Mouse (Mus musculus): ENCODE results near the gene Gas2. TPM values are rescaled to one million over a fixed set of nuclear protein-coding genes. Genes with fewer than 3 reads are reported as not detected.

Gas2 gene
- polyA plus RNA-seq, 1 experiment from 2014 or later: 12.3 TPM

DNA sequence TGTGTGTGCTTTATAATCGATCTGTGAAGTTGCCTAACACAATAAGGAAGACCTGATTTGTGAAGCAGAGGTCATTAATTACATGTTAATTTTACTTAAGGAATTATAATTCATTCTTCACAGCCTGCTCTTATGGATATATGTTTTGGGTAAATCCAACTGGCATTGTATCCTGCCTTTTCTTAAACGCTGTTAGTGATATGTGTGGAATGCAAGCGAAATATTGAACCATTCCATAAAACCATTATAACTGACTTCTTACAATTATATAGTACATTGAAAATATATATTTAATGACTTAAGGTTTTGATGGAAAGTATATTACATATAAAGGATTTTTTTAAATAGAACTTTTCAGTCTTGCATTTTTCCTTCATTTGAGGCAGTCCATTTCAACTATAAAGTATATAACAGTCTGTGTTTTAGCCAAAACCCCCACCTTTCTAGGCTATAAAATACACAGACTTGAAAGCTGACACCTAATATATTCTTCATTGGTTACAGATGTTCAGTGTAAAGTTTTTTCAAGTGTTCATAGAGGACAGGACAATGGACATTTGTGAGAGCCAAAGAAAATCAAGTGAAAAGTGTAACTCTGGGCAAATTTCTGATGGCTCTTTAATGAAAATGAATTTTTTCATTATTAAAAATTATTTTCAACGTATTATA lies 32.5 kb downstream of the Gas2 start:
- Histone ChIP-seq H3K27me3 (replicated peaks; ENCODE audit: control insufficient read depth, insufficient read depth, low read length) (no peaks in the 10 kb centered on the region), H3K9me3 (ENCODE audit: control insufficient read depth, low read length) (no peaks in the 10 kb centered on the region), H3K9ac (ENCODE audit: low read depth, low read length) (no peak overlapping the region), H3K4me2 (ENCODE audit: low read length) (no peak overlapping the region), H3K27ac (ENCODE audit: low read depth, low read length) (no peak overlapping the region), H3K4me3 (ENCODE audit: low read length) (no peak overlapping the region), H3K4me1 (ENCODE audit: control insufficient read depth, insufficient read depth, low read depth, low read length) (no peaks in the 10 kb centered on the region), H3K36me3 (ENCODE audit: control insufficient read depth, insufficient read depth, low read length) (no peaks in the 10 kb centered on the region)
- ATAC-seq: no peak
- WGBS: 82% methylated on average over 4 of the region's 4 CpGs

- Histone ChIP-seq H3K36me3 (ENCODE audit: control insufficient read depth, insufficient read depth, low read length) (no peaks in the 10 kb centered on the region), H3K9me3 (ENCODE audit: control insufficient read depth, low read length) (no peaks in the 10 kb centered on the region), H3K27me3 (replicated peaks; ENCODE audit: control insufficient read depth, insufficient read depth, low read length) (no peaks in the 10 kb centered on the region), H3K4me1 (ENCODE audit: control insufficient read depth, insufficient read depth, low read depth, low read length) (no peaks in the 10 kb centered on the region), H3K4me2 (ENCODE audit: low read length) (no peak overlapping the region), H3K9ac (ENCODE audit: low read depth, low read length) (no peak overlapping the region), H3K27ac (ENCODE audit: low read depth, low read length) (no peak overlapping the region), H3K4me3 (ENCODE audit: low read length) (no peak overlapping the region)
- 52% methylated on average over 2 of the region's 2 CpGs for WGBS
- no peak for ATAC-seq
Measured at GRCm38 (mm10) chr7:51894939-51895338, 33.1 kb downstream of the Gas2 start.

- H3K4me2 ChIP-seq (ENCODE audit: low read length): no peak overlapping the region
- WGBS: 69% methylated on average over 6 of the region's 6 CpGs
Measured at GRCm38 (mm10) chr7:51899066-51899465, 37.3 kb downstream of the Gas2 start.

GRCm38 (mm10) chr7:51913292-51914050 lies 51.7 kb downstream of the Gas2 start:
- H3K27ac ChIP-seq (ENCODE audit: low read depth, low read length): no peak overlapping the region
- ATAC-seq: no peak

More at GRCm38 (mm10) chr7:51899066-51899465, 37.3 kb downstream of the Gas2 start:
- Histone ChIP-seq H3K4me1 (ENCODE audit: control insufficient read depth, insufficient read depth, low read depth, low read length) (no peaks in the 10 kb centered on the region), H3K27ac (ENCODE audit: low read depth, low read length) (no peak overlapping the region), H3K9me3 (ENCODE audit: control insufficient read depth, low read length) (no peaks in the 10 kb centered on the region), H3K9ac (ENCODE audit: low read depth, low read length) (no peak overlapping the region), H3K36me3 (ENCODE audit: control insufficient read depth, insufficient read depth, low read length) (no peaks in the 10 kb centered on the region), H3K4me3 (ENCODE audit: low read length) (no peak overlapping the region), H3K27me3 (replicated peaks; ENCODE audit: control insufficient read depth, insufficient read depth, low read length) (no peaks in the 10 kb centered on the region)
- ATAC-seq: no peak

DNA sequence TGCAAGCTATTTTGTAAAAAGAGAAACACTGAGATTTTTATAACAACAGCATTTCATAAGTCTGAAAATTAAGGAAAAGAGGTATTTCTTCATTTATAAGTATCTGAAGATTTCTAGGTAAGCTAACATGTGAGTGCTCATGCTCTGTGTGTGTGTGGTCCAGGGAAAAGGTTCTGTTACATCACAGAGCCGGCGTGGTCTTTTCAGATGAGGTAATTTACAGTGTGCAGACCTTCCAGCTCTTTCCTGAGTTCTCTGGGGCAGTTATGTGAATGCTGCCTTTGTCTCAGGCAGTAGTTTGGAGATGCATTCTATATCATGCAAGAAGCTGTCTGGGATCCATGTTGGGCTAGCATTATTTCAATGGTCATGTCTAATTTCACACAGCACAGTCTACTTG lies 52.3 kb downstream of the Gas2 start:
- Histone ChIP-seq H3K36me3 (ENCODE audit: control insufficient read depth, insufficient read depth, low read length) (no peaks in the 10 kb centered on the region), H3K4me1 (ENCODE audit: control insufficient read depth, insufficient read depth, low read depth, low read length) (no peaks in the 10 kb centered on the region), H3K4me2 (ENCODE audit: low read length) (no peak overlapping the region), H3K27me3 (replicated peaks; ENCODE audit: control insufficient read depth, insufficient read depth, low read length) (no peaks in the 10 kb centered on the region), H3K9me3 (ENCODE audit: control insufficient read depth, low read length) (no peaks in the 10 kb centered on the region), H3K27ac (ENCODE audit: low read depth, low read length) (no peak overlapping the region), H3K9ac (ENCODE audit: low read depth, low read length) (no peak overlapping the region), H3K4me3 (ENCODE audit: low read length) (no peak overlapping the region)
- 69% methylated on average over 2 of the region's 2 CpGs for WGBS
- ATAC-seq: no peak

More at GRCm38 (mm10) chr7:51913292-51914050, 51.7 kb downstream of the Gas2 start:
- Histone ChIP-seq H3K27me3 (replicated peaks; ENCODE audit: control insufficient read depth, insufficient read depth, low read length) (no peaks in the 10 kb centered on the region), H3K9ac (ENCODE audit: low read depth, low read length) (no peak overlapping the region), H3K4me2 (ENCODE audit: low read length) (no peak overlapping the region), H3K4me3 (ENCODE audit: low read length) (no peak overlapping the region), H3K36me3 (ENCODE audit: control insufficient read depth, insufficient read depth, low read length) (no peaks in the 10 kb centered on the region), H3K9me3 (ENCODE audit: control insufficient read depth, low read length) (no peaks in the 10 kb centered on the region), H3K4me1 (ENCODE audit: control insufficient read depth, insufficient read depth, low read depth, low read length) (no peaks in the 10 kb centered on the region)
- WGBS: 84% methylated on average over 3 of the region's 3 CpGs

GRCm38 (mm10) chr7:51928761-51929519 lies 67.1 kb downstream of the Gas2 start:
- whole genome bisulfite sequencing: 15% methylated on average over 10 of the region's 10 CpGs
- Histone ChIP-seq H3K27ac (ENCODE audit: low read depth, low read length) (peak overlapping the region; percentile 26), H3K36me3 (ENCODE audit: control insufficient read depth, insufficient read depth, low read length) (no peaks in the 10 kb centered on the region), H3K9ac (ENCODE audit: low read depth, low read length) (peak overlapping the region; percentile 27; the same call in 1 of the 2 replicates), H3K4me1 (ENCODE audit: control insufficient read depth, insufficient read depth, low read depth, low read length) (peaks cover 7% of the 10 kb centered on the region; the same call in 1 of the 2 replicates), H3K4me2 (ENCODE audit: low read length) (peak overlapping the region; percentile 17; the same call in 1 of the 2 replicates), H3K9me3 (ENCODE audit: control insufficient read depth, low read length) (no peaks in the 10 kb centered on the region), H3K4me3 (ENCODE audit: low read length) (no peak overlapping the region), H3K27me3 (replicated peaks; ENCODE audit: control insufficient read depth, insufficient read depth, low read length) (no peaks in the 10 kb centered on the region)
- peak; percentile 74 for ATAC-seq

DNA sequence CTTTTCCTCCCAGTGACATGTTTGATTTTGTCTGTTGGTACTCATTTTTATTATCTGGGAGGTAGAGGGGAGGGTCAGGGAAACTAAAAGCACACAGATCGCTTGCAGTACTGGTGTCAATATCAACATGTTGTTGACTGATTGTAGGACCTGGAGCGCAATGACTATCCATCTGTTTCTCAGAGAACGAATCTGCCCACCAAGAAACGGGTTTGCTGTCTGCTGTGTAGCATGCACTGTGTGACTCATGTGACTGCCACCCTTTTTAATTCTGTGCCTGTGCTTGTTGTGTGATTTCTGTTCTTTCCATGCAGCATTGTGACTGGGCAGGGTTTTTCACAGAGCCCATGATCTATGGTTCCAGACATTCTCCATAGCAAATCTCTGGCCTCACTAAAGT lies 69.4 kb downstream of the Gas2 start:
- H3K4me3 ChIP-seq (ENCODE audit: low read length): no peak overlapping the region
- no peak overlapping the region for H3K9ac ChIP-seq (ENCODE audit: low read depth, low read length)
- H3K27me3 ChIP-seq (replicated peaks; ENCODE audit: control insufficient read depth, insufficient read depth, low read length): no peaks in the 10 kb centered on the region
- peaks cover 7% of the 10 kb centered on the region; the same call in 1 of the 2 replicates for H3K4me1 ChIP-seq (ENCODE audit: control insufficient read depth, insufficient read depth, low read depth, low read length)
- H3K4me2 ChIP-seq (ENCODE audit: low read length): no peak overlapping the region
- H3K9me3 ChIP-seq (ENCODE audit: control insufficient read depth, low read length): no peaks in the 10 kb centered on the region
- no peaks in the 10 kb centered on the region for H3K36me3 ChIP-seq (ENCODE audit: control insufficient read depth, insufficient read depth, low read length)
- no peak for ATAC-seq
- H3K27ac ChIP-seq (ENCODE audit: low read depth, low read length): no peak overlapping the region
- WGBS: 67% methylated on average over 4 of the region's 4 CpGs

- no peak overlapping the region for H3K4me3 ChIP-seq (ENCODE audit: low read length)
- no peak overlapping the region for H3K27ac ChIP-seq (ENCODE audit: low read depth, low read length)
- no peaks in the 10 kb centered on the region for H3K27me3 ChIP-seq (replicated peaks; ENCODE audit: control insufficient read depth, insufficient read depth, low read length)
- no peak overlapping the region for H3K4me2 ChIP-seq (ENCODE audit: low read length)
- no peaks in the 10 kb centered on the region for H3K9me3 ChIP-seq (ENCODE audit: control insufficient read depth, low read length)
- no peak for ATAC-seq
- 84% methylated on average over 1 of the region's 1 CpGs for WGBS
- no peaks in the 10 kb centered on the region for H3K4me1 ChIP-seq (ENCODE audit: control insufficient read depth, insufficient read depth, low read depth, low read length)
- no peaks in the 10 kb centered on the region for H3K36me3 ChIP-seq (ENCODE audit: control insufficient read depth, insufficient read depth, low read length)
- no peak overlapping the region for H3K9ac ChIP-seq (ENCODE audit: low read depth, low read length)
Measured at GRCm38 (mm10) chr7:51937337-51937736, 75.5 kb downstream of the Gas2 start.

DNA sequence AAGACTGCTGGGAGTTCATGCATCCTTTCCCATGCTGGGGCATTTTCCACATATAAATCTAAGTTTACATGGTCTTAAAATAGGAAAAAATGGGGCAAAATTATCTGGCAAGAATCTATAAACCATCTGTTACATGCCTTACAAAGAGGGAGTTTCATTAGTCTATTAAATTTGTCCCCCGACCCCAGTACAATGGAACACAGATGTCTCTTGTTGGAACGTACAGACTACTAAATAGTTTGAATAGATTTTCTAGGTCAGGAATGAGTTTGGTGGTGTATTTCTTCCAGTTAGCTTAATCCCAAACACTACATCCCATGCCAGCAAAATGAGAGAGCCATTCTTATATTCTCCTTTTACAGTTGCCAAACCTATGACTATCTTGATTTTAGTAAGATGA lies 78.6 kb downstream of the Gas2 start:
- Histone ChIP-seq H3K36me3 (ENCODE audit: control insufficient read depth, insufficient read depth, low read length) (no peaks in the 10 kb centered on the region), H3K4me3 (ENCODE audit: low read length) (no peak overlapping the region), H3K4me2 (ENCODE audit: low read length) (no peak overlapping the region), H3K9me3 (ENCODE audit: control insufficient read depth, low read length) (no peaks in the 10 kb centered on the region), H3K9ac (ENCODE audit: low read depth, low read length) (no peak overlapping the region), H3K4me1 (ENCODE audit: control insufficient read depth, insufficient read depth, low read depth, low read length) (no peaks in the 10 kb centered on the region), H3K27ac (ENCODE audit: low read depth, low read length) (no peak overlapping the region), H3K27me3 (replicated peaks; ENCODE audit: control insufficient read depth, insufficient read depth, low read length) (no peaks in the 10 kb centered on the region)
- ATAC-seq: no peak
- 76% methylated on average over 2 of the region's 2 CpGs for WGBS

Data from hindbrain, embryonic 16.5 days (tissue).